Mouse (Mus musculus) layer of hippocampus, adult 2 months (tissue): ENCODE results near the gene Rapgef2. TPM values are rescaled to one million over a fixed set of nuclear protein-coding genes. Genes with fewer than 3 reads are reported as not detected.
"Not testable (repeated sequence)": the region's sequence is repeated elsewhere in the genome, so short reads cannot be mapped to it uniquely, and the experiment has no call there.

Experiments
- DNase-seq, 2 experiments: peaks; one replicate each; pipeline ENCODE4 v3.0.0; 2022; ENCODE audit warnings: low spot score in 2 of 2
- H3K27ac ChIP-seq: fragments of 200-600 bp; 2 replicates; pipeline ENCODE4 v1.8.1; 2022
- H3K4me3 ChIP-seq: fragments of 200-600 bp; 2 replicates; pipeline ENCODE4 v1.8.1; 2022; ENCODE audit warnings: mild to moderate bottlenecking
- CTCF ChIP-seq: fragments of 200-600 bp; conservative IDR thresholded peaks from 2 replicates; pipeline ENCODE4 v1.8.1; 2022; ENCODE audit warnings: antibody characterized with exemption, mild to moderate bottlenecking, moderate library complexity
- total RNA-seq, 2 experiments: library from RNA; stranded (reverse); gene quantifications; 2 replicates each; pipeline ENCODE4 v1.2.3; 2021

Rapgef2 gene
- total RNA-seq, 2 experiments from 2014 or later, result 169 to 173 TPM

DNA sequence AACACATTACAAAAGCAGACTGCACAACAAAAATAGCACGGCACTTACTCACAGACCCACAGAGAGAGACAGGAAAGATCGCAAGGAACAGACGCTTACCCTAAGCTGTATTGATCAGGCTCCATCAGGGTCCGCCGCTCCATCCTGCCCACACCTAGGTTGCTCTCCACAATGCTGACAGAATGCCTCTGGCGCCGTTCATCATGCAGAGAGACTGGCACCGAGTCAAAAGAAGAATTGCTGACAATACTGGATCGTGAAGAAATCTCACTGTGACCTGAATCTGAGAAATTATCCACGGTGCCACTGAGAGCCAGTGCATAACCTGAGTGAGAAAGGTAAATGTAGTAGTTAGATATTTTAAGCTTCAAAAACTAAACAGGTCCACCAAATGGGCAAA is 216.4 kb downstream of the Rapgef2 start:
- no peak for TF ChIP-seq CTCF
- no peak overlapping the region for H3K4me3 ChIP-seq
- H3K27ac ChIP-seq, result peak overlapping the region; percentile 57
- no peak for DNase-seq

DNA sequence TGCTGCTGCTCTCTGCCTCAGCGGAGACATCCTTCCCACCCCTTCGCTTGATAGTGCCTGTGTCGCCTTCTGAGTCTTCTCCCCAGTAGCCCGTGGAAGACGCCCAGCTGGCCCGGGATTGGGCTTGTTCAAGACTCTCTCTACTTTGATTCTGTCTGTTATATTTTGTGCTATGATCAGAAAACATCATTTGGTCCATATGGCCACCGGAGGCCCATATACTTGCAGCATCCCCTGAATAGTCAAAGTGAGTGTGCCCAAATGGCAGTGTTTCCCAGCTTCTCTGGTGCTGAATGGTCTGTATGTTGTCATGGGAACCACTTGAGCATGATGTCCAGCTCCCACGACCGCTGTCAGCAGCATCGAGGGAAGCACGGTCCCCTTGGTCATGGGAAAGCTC is 217.3 kb downstream of the Rapgef2 start:
- H3K27ac ChIP-seq, result peak overlapping the region; percentile 29; the same call in 1 of the 2 replicates
- H3K4me3 ChIP-seq, result no peak overlapping the region
- no peak for TF ChIP-seq CTCF
- no peak for DNase-seq

DNA sequence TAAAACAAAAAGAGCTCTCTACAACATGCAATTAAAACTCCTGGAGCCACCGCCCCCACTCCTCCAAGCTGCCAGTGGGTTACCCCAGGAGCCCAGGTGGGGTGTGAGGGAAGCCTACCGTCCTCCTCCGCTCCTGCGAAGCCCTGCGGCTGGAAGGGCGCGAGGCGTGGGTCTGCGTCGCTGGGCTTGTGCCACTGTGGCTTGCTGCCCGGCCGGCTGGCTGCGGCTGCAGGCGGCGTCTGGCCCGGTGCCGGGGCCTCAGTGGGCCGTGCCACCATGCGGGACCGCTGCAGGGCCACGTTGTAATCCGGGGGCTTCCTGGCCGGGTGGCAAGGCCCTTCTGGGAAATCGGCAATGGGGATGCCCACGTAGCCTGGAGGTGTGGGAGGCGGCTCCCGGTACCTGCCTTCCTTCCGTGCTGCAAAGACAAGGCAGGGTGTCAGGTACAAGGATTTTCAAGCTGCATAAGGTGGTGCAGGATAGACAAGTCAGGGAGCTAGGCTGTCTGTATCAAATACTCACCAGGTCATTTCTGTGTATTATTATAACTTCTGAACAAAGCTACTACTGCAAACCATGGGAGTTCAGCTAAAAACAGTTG is 219.8 kb downstream of the Rapgef2 start:
- H3K4me3 ChIP-seq, result no peak overlapping the region
- TF ChIP-seq CTCF, result no peak
- DNase-seq, result peak in 1 of 2 experiments; percentile 51
- peak overlapping the region; percentile 59 for H3K27ac ChIP-seq

DNA sequence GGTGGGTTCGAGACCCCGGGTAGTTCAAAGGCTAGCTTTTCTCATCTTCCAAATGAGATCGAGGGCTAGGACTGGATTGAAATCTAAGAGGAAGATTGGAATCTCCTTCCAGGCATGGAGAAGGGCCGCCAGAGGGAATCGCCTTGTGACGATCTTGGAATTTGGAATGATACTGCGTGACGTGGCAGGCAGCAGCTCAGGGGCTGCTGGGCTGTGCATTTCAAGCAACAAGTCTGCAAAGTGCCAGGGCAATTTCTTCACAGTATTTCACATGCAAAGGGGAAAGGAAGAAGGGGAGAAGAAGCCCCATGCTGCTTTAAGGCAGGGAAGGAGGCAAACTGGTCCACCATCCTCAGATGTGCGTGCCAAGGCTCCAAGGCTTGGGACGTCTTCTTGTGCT is 222.2 kb downstream of the Rapgef2 start:
- DNase-seq, result no peak
- Histone ChIP-seq H3K27ac (peak overlapping the region; percentile 15; the same call in 1 of the 2 replicates), H3K4me3 (no peak overlapping the region)
- no peak for TF ChIP-seq CTCF

DNA sequence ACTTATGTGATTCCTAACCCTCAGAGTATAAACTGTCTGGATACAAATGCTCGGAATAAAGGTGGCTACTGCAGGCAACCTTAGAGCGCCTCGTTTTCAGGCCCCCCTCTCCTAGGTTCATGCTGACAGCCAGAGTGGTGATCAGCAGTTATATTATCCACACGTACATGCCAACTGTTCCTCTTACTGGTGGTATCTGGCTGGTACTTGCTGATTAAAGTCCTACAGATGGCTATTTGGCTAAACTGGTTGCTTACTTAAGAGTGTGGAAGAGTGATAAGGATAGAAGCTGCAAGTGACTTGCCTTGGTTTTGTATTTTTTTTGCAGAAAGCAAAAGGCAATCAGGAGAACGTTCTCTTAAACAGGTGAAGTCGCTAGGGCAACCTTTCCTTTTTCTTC is 224.9 kb downstream of the Rapgef2 start:
- no peak for TF ChIP-seq CTCF
- Histone ChIP-seq H3K4me3 (no peak overlapping the region), H3K27ac (peak overlapping the region; percentile 59; the same call in 1 of the 2 replicates)
- no peak for DNase-seq

DNA sequence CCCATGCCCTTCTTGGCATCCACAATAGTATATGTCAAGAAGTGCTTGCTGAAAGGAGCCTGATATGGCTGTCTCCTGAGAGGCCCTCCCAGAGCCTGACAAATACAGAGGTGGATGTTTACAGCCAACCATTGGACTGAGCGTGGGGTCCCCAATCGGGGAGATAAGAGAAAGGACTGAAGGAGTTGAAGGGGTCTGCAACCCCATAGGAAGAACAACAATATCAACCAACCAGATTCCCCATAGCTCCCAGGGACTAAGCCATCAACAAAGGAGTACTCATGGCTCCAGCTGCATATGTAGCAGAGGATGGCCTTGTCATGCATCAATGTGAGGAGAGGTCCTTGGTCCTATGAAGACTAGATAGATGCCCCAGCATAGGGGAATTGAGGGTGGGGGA is 227.8 kb downstream of the Rapgef2 start:
- H3K4me3 ChIP-seq, H3K27ac ChIP-seq, DNase-seq: not testable (repeated sequence)

DNA sequence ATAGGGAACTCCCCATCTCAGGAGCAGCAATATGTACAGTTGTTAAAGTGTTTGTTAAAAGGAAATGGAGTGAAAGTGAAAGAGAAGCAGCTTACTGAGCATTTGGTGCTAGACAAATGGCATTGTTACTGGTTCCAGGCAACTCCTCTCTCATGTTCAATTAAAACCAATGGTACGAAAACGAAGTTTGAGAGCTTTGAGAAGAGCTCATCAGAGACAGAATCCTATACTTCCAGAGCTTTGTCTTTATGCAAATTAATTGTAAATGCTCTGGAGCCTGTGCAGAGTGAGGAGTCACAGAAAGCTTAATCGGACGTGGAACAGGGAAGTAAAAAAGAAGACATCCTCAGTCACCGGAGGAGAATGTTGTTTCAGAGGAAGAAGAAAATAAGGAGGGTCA is 241.1 kb downstream of the Rapgef2 start:
- no peak for TF ChIP-seq CTCF
- Histone ChIP-seq H3K27ac (no peak overlapping the region), H3K4me3 (no peak overlapping the region)
- no peak for DNase-seq

DNA sequence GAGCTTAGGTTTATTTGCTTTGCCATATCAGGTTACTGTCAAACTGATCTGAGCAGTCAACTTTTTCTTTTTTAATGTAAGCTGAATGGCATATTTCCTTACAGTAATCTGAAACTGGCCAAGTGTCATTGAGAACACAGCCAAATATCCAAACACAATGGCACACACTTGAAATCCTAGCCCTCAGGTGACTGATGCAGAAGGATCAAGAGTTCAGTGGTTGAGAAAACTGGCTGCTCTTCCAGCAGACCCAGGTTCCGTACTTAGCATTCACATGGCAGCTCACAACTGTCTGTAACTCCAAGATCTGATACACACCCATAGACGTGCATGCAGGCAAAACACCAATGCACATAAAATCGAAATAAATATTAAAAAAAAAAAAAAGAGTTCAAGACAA is 243.3 kb downstream of the Rapgef2 start:
- no peak overlapping the region for H3K27ac ChIP-seq
- no peak for DNase-seq
- no peak overlapping the region for H3K4me3 ChIP-seq
- TF ChIP-seq CTCF, result no peak

DNA sequence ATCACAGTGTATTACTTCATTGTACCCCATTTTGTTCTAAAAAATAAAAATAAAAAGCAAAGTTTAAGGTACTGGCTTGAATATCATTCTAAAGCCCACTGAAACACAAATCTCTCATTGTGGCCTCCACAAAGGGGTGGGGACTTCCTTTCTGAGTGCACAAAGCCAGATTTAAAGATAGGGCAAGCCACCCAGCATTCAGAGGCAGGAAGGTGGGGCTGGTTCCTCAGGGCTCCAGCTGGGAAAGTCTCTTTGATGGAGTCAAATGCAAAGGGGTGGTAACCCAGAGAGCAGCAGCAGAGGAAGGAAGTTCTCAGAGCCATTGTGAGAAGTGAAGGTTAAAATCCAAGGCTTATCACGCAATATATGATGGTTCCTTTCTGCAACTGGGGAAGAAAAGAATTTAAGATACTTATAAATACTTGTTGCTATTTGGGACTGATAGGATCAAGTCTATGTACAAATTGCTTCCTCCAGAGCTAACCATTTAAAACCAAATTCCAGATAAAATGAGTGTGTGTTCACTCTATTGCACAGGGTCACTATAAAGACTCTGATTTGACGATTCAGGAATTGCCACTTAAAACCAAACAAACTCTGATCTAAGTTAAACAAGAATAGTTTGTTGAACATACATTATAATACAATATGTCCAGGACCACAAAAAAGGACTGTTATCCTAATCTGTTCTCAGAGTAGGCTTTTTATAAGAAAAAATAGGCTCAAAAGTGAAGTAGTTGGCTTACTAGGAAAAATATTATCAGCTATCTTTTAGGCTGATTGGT is 246.5 kb downstream of the Rapgef2 start:
- no peak for TF ChIP-seq CTCF
- Histone ChIP-seq H3K27ac (peak overlapping the region; percentile 59; the same call in 1 of the 2 replicates), H3K4me3 (no peak overlapping the region)
- DNase-seq, result no peak

DNA sequence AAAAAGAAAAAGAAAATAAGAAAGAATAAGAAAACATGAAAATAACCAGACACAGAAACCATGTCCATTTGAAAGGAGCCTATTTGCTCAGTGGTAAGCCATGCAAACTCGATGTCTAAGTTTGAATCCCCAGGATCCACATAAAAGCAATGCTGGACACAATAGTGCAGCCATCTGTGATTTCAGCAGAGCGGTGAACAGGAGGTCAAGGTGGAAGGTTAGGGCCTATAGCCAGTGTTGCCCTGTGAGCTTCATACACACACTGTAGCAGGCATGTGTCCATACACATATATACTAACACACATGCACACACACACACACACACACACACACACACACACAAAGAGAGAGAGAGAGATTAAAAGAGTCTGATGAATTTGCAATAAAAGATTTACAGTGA is 247.3 kb downstream of the Rapgef2 start:
- H3K4me3 ChIP-seq, result no peak overlapping the region
- TF ChIP-seq CTCF, result no peak
- DNase-seq, result no peak

DNA sequence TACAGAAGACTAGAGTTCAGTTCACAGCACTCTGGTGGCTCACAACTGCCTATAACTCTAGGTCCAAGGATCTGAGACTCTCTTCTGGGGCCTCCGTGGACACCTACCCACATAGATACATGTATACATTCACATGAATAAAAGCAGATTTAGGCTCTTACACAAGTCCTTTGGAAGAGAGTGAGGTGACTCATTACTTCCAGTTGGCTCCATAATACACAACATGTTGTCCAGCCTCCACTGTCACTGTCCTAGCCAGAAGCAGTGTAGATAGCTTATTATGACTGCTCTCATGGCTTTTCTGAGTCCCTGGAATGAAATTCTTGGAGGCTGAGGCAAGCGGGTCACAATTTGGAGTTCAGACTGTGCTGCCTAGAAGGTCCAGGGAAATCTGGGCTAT is 251.9 kb downstream of the Rapgef2 start:
- no peak for TF ChIP-seq CTCF
- Histone ChIP-seq H3K27ac (no peak overlapping the region), H3K4me3 (no peak overlapping the region)
- DNase-seq, result no peak

More for the DNA sequence above, 247.3 kb downstream of the Rapgef2 start:
- peak overlapping the region; percentile 59; the same call in 1 of the 2 replicates for H3K27ac ChIP-seq

DNA sequence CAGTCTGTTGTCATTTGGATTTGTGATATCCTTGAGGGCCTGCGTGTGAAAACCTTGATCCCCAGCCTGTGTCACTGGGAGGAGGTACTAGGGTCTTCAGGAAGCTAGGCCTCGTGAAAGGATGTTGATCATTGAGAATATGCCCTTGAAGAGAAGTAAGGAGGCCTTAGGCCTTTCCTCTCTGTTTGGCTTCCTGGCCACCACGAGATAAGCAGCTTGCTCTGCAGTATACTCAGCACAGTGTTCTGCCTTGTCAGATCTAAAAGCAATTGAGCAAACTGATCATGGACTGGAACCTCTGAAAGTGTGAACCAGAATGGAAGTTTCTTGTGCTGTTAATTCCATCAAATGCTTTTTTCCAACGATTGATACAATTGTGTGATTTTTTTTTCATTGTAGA is 255.5 kb downstream of the Rapgef2 start:
- no peak for DNase-seq
- H3K27ac ChIP-seq, result no peak overlapping the region
- no peak for TF ChIP-seq CTCF
- no peak overlapping the region for H3K4me3 ChIP-seq

DNA sequence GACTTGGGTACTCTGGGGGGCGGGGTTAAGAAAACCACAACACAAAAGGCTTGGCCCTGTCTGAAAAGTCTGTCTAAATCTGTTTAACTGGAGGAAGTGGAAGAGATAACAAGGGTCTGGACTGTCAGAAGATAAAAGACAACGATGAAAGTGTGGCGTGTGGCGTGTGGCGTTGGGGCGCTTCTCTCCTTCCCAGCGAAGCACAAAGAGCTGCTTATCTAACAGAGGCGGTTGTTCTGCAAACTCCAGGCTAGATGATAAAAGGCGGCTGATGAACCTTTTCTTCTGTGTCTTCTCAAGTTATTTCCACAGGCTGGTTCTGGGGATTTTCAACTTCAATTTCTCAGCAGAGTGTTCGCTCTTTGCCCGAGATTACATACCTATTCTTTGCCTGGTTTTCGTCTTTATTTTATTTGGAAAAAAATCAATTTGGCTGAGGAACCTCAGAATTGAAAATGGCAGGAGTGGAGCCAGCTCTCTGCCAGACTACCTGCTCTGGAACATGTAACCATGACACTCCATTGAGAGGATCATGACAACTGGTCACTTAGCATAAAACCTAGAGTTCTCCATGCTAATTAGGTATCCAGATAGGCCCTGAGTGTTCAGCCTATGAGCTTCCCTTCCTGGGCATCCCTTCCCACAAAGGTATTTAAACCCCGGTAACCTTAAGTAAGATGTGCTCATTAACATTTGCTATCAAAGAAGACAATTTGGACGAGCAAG is 258.0 kb downstream of the Rapgef2 start:
- TF ChIP-seq CTCF, result no peak
- no peak overlapping the region for H3K4me3 ChIP-seq
- no peak for DNase-seq
- no peak overlapping the region for H3K27ac ChIP-seq

DNA sequence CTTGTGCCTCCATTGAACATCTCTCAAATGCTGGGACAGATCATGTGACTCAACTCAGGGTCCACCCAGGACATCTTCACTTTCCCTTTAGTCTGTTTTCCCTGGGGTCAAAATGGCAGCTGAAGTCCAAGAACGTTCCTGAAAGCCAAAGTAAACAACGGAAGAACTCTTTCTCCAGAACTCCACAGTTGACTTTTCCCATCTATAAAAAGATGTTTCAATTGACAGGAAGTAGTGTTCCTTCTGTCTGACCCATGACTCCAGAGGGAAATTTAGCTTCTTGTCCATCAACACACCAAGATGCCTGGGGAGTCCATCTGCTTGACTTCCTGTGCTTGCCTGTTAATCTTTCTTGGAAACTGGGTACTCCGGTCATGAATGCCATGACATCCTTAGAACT is 260.3 kb downstream of the Rapgef2 start:
- TF ChIP-seq CTCF, result no peak
- no peak for DNase-seq
- no peak overlapping the region for H3K4me3 ChIP-seq
- H3K27ac ChIP-seq, result no peak overlapping the region
